Mouse (Mus musculus) thymus, adult 2 months (tissue): ENCODE measurements around the gene Chst15.

Experiments
- CTCF ChIP-seq: fragments of 200-500 bp; IDR thresholded peaks from 2 replicates; pipeline ENCODE4 v1.5.1; 2012; ENCODE audit warnings: mild to moderate bottlenecking, control low read depth, low read length, moderate library complexity, borderline replicate concordance; ENCODE audit not compliant: control insufficient read depth, poor library complexity, insufficient read depth; ENCODE audit errors: extremely low read depth
- POLR2A ChIP-seq: fragments of 200-500 bp; IDR thresholded peaks from 2 replicates; pipeline ENCODE4 v1.6.1; 2012; ENCODE audit warnings: mild to moderate bottlenecking, low read length, control low read depth, moderate library complexity; ENCODE audit not compliant: control insufficient read depth, poor library complexity, insufficient read depth; ENCODE audit errors: extremely low read depth

- no peak for TF ChIP-seq POLR2A
- TF ChIP-seq CTCF: no peak
Measured at GRCm38 (mm10) chr7:132296132-132296531, 20.9 kb downstream of the Chst15 start.
